Mouse (Mus musculus) adrenal gland, adult 10 weeks (tissue): Measurements from ENCODE around the gene Ly6g5b. TPM values are rescaled to one million over a fixed set of nuclear protein-coding genes. Genes with fewer than 3 reads are reported as not detected.

Experiments
- polyA plus RNA-seq: library from polyadenylated mRNA; stranded (reverse); fragments of 350-450 nt; fragmentation: Illumina TruSeq; extraction: RNeasy Lipid Tissue Mini Kit (QIAGEN cat#74804); gene quantifications from one replicate; pipeline ENCODE4 v1.2.3, GENCODE M21; 2014; ENCODE audit warnings: low read depth, low replicate concordance

Gene Ly6g5b
- not detected for polyA plus RNA-seq

GRCm38 (mm10) chr17:35115046-35116019 is at the start of gene Ly6g5b:
Gene Ly6g5b, minus strand, starts transcription at chr17:35115428.

DNA sequence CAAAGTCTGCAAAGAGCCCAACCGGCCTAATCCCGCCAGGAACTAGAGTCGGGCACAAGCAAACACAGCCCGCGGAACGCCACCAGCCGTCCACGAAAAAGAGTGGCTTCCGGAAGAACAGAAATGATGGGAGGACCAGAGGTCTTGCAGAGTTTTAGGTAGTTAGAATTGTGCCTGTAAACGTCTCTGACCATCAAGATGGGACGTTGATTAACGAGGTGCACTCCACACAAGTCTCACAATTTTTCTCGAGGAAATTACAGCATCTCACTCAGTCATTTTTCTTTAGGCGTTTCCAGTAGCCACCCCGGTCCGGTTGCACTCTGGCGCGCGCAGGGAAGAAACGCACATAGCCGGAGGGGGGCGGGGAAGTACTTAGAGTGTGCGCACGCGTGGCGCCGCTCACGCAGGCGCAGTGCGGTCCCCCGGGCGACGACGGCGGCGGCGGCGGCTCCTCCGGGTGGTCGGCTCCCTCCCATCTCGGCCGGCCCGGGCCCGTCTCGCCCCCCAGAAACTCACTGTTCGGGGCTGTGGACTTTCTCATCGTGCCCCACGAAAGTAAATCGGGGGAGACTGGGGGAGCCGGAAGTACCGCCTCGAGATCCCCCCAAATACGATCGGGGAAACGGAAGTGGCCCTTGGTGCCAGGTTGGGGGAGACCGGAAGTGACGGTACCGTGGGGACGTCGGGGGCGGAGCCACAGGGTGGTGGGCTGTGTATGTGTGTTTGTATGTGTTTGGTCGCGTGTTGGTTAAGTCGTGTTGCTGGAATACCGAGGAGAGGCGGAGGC is 19.8 kb upstream of the Ly6g5b start, which contains the start of gene Bag6:
Gene Bag6 (plus strand): TSS at position 378 of the 790 bp plus-strand sequence.

GRCm38 (mm10) chr17:35131500-35132173 is 16.4 kb upstream of the Ly6g5b start, which contains the start of gene Apom:
Gene Apom, minus strand, starts transcription at chr17:35132050.

GRCm38 (mm10) chr17:35126206-35126611 is 11.0 kb upstream of the Ly6g5b start, which contains the start of gene D17H6S53E:
Gene D17H6S53E, plus strand, starts transcription at chr17:35126373.

GRCm38 (mm10) chr17:35121871-35122303 is 6.7 kb upstream of the Ly6g5b start, which contains the start of gene Csnk2b:
Gene Csnk2b, minus strand, starts transcription at chr17:35122053.

DNA sequence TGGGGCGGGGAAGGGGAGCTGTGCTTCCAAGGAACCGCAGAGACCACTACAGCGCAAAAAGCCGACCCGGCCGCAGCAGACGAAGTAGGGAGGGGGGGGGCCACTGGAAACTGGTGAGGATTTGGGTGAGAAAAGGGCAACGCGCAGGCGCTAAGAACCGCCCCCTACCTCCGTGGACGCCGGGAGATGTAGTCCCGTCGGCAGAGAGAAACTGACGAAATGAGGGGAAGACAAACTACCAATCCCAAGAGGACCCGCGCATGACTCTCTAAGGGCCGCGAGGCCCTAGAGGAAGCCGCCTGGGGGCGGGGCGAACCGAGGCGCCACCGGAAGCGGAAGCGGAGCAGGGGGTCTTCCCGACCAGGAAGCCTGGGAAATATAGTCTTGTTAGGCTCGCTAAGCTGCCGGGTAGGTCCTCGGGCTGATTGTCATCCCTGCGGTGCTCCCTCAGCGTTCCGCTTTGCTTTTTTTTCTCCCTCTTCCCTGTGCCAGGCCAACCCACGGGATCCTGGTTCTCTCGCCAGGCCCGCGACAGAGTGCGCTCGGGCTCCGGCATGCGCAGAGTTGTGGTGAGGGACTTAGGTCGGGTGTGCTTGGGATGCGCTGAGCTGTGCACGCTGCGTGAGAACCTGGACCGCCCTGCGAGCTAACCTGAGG is 6.0 kb upstream of the Ly6g5b start, which contains the start of gene Gpank1:
Gene Gpank1 (plus strand): TSS at position 313 of the 657 bp plus-strand sequence.

GRCm38 (mm10) chr17:35108097-35108496 is 7.1 kb downstream of the Ly6g5b start, which contains the start of gene Ly6g5c:
Gene Ly6g5c, plus strand, starts transcription at chr17:35108279.

GRCm38 (mm10) chr17:35088825-35089644 is 26.2 kb downstream of the Ly6g5b start, which contains the start of gene Abhd16a:
Gene Abhd16a, plus strand, starts transcription at chr17:35089263.

GRCm38 (mm10) chr17:35085208-35085865 is 29.9 kb downstream of the Ly6g5b start, which contains the start of gene Ly6g6f:
Gene Ly6g6f, minus strand, starts transcription at chr17:35085610.

DNA sequence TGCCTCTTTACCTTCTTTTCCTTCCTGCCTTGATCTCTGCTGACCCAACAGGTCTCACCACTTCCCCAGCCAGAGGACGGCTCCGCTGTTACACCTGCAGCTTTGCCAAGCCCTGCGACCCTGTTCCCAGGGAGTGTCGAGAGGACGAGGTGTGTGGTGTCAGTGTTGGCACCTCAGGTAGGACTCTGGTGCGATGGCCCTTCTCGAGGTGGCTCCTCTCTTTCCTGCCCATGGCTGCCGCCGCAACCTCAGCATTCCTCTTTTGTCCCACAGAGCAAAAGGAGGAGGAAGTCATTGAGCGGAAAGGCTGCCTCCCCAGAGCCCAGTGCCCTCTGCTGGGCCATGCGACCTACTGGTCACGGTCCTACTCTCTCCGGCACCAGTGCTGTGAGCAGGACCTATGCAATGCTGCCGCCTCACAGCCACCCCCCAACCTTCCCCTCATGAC is 37.4 kb downstream of the Ly6g5b start, which contains the start of gene Ly6g6d:
Gene Ly6g6d (minus strand): TSS at position 280 of the 448 bp plus-strand sequence.

DNA sequence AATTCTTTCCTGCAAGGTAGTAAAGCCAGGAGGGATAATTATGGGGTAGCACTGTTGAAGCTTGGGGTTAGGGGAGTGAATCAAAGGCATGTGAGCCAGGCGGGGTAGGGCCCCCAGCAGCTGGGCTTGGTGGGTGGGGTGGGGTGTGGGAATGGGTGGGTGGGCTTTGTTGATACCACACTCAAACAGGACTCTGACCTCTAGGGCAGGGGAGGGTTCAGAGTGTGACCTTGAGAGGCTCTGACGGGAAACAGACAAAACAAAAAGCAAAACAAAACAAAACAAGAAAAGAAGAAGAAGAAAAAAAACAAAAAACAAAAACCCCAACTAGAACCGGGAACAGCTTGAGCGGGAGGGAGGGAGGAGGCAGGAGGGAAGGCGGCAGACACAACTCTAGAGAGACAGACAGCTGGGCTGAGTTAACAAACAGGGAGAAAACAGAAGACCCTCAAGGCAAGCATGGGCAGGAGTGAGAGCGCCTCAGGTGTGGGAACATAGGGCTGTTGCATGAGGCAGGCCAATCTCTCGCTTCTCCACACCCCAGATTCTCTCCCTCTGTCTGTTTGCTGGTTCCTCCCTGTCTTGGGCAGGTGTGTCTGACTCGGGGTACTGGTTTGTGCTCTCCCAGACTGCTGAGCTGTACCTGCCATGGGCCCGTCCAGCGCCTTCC is 38.6 kb downstream of the Ly6g5b start, which contains the start of gene Ly6g6e:
Gene Ly6g6e (plus strand): TSS at position 396 of the 670 bp plus-strand sequence.

GRCm38 (mm10) chr17:35066084-35066483 is 49.1 kb downstream of the Ly6g5b start, which contains the start of gene Mpig6b:
Gene Mpig6b, minus strand, starts transcription at chr17:35066184.

DNA sequence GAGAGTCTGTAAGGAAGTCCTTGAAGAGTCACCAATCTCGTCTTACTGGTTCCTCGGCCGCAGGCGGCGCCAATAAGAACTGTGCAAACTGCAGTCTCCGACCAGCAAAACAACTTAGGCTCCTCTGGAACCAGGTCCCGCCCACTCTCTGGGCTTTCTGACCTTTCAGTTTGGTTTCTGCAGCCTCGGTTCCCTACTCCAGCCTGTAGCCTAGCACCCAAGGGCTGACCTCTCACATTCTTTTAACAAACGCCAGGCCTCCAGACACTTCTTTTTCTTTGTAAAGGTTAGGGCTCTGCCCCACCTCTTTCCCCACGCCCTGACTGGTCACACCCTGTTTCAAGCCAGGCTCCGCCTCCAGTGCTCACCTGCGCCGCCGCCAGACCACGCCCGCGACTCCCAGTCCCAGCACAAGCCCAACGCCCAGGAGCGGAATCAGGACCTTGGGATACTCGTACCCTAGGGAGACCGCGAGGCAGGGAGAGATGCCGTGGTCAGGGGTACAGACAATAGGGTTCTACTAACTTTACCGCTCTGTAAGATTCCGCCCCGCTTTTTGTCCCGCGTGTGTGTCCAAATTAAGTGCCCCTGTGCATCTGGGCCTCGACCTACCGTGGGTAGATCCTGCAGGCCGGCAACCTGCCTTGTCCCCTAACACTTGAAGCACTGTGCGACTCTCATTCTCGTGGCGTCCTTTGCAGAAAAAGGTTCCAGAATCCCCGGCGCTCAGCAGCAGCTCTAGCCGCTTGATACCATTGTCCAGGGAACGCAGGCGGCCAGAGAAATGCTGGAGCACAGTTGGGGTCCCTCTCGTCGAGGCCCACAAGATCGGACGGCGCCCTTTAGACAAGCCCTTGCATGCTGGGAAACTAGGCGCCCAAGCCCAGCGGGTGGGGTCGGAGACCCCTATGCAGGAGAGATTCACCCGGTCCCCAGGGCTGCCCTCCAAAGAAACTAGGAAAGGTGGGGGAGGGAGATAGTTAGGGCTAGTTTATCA is 50.0 kb downstream of the Ly6g5b start, which contains the start of gene Ly6g6c:
Gene Ly6g6c (plus strand): TSS at position 438 of the 997 bp plus-strand sequence.

